Mouse (Mus musculus) fat pad, adult 2 months (tissue): ENCODE measurements around the gene Lsm2.

Source experiments
- DNase-seq: peaks from one replicate; pipeline ENCODE4 v3.0.0-alpha.2; 2011; ENCODE audit warnings: low read depth, low spot score; ENCODE audit errors: extremely low read depth

Lsm2 gene

DNA sequence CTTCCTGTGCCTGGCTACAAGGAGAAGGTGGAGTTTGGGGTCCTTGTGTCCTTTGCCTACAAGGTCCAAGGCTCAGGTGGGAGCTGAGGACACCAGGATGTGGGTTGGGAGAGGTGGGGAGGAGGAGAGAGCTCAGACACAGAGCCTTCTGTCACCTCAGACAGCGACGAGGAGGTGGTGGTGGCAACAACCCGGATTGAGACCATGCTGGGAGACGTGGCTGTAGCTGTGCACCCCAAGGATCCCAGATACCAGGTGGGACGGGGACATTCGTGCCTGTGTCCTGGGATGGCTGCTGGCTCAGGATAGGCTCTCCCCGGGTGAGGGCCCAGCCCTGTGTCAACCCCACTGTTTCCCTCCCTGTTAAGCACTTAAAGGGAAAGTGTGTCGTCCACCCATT is 29.8 kb downstream of the Lsm2 start:
- no peak for DNase-seq

DNA sequence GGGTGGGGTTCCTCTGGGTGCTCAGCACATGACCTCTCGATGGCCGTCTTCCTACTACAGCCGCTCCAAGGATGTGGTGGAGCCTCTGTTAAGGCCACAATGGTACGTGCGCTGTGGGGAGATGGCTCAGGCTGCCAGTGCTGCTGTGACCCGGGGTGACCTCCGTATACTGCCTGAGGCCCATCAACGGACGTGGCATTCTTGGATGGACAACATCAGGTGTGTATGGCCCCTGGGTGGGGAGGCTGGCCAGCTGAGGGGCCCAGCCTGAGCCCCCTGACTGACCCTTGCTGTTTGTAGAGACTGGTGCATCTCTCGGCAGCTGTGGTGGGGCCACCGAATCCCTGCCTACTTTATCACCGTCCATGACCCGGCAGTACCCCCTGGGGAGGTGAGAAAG is 30.8 kb downstream of the Lsm2 start:
- no peak for DNase-seq

DNA sequence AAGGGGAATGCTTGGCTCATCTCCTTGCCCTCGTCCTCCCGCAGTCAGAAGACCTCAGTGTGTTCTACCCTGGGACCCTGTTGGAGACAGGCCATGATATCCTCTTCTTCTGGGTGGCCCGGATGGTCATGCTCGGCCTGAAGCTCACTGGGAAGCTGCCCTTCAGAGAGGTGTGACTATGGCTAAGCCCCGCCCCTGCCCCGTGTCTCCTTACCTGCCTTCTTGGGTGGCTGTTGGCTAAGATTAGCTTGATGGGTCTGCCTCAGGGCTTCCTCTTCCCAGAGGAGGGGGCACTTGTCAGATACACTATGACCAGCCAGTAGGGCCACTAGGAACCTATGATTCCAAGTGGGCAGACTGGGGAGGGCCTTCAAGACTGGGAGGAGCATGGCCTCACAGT is 31.6 kb downstream of the Lsm2 start:
- DNase-seq: no peak

DNA sequence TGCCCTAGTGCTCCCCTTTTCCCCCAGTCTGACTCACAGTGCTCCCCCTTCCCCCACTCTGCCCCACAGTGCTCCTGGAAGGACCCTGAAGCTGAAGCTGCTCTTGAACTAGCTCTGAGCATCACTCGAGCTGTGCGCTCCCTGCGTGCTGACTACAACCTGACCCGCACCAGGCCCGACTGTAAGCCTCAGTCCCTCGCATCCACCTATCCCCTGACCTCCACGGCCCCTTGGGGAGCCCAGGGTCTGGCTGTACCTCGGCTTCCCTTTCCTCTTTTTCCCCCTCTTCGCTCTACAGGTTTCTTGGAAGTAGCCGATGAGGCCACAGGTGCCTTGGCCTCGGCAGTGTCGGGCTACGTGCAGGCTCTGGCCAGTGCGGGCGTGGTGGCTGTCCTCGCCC is 33.6 kb downstream of the Lsm2 start:
- no peak for DNase-seq

DNA sequence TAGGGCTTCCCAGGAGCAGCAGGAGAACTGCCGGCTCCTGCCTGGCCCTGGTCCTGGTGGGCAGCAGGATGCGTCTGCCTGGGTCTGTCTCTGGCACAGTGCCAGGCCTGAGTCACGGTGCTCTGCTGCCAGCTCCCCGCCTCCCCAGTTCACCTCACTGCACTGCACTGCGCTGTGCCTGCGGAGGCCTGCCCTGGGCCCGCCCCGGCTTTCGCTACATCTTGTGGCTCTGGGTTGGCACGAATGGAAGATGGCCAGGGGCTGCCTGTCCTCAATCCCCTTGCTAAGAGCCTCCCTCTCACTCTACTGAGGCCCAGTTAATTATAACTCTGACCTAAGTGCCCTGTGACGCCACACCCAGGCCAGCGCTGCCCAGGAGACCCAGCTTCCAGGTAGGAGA is 34.7 kb downstream of the Lsm2 start, which contains the start of gene Vwa7:
TSS of gene Vwa7 (plus strand) at position 204 of the 400 bp plus-strand sequence.
- no peak for DNase-seq

DNA sequence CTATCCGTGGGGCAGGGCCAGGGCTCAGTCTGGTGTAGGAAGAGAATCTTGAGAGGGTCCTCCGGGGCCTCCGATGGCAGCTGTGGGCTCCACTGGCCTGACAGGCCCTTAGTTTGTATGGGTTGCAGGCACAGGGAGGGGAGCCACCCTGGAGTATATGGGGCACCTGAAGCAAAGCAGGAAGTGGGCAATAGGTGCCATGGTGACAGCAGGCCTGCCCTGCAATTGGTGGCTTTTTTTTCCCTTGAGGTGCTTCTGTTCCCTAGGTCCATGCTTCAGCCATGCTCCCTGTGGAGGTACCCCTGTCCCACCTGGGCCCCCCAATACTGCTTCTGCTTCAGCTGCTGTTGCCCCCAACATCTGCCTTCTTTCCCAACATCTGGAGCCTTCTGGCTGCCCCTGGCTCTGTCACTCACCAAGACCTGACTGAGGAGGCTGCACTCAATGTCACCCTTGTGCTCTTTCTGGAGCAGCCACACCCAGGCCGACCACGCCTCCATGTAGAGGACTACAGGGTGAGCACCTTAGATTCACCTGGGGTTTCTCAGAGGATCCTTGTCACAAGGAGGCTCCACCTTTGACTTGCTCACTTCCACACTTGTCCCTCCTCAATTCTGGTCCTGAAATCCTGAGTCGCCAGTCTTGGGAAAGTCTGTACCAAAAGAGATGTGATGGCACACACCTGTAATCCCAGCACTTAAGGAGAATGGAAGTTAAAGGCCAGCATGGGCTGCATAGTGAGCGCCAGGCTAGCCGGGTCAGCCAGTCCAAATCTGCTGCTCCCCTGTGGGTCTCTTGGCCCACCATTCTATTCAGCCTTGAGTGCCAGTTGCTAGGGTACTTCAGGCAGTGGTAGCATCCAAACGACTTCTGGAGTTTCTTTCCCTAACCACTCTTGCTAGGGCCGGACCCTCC is 35.4 kb downstream of the Lsm2 start:
- no peak for DNase-seq

DNA sequence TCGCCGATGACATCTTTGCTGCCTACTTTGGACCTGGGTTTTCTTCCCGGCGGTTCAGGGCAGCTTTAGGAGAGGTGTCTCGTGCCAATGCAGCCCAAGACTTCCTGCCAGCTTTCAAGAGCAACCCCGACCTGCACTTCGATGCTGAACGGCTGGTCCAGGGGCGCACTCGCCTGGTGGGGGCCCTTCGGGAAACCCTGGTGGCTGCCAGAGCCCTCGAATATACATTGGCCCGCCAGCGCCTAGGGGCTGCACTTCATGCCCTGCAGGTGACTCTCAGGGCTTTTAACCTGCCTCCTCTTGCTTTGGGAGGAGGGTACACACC is 36.0 kb downstream of the Lsm2 start:
- DNase-seq: no peak

DNA sequence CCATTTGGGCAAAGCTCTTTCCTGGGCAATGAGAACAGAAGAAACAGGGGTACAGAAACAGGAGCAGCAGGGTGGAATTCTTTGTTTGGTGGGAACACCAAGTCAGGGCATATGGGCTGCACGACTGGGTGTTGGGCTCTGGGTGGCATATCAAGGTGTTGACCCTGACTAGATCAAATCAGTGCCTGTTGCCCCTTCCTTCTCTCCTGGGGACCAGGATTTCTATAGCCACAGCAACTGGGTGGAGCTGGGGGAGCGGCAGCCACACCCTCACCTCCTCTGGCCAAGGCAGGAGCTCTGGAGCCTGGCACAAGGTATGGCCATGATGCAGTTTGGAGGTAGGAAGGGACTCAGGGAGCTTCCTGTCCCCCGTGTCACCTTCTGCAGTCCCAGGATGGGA is 36.5 kb downstream of the Lsm2 start:
- DNase-seq: no peak

DNA sequence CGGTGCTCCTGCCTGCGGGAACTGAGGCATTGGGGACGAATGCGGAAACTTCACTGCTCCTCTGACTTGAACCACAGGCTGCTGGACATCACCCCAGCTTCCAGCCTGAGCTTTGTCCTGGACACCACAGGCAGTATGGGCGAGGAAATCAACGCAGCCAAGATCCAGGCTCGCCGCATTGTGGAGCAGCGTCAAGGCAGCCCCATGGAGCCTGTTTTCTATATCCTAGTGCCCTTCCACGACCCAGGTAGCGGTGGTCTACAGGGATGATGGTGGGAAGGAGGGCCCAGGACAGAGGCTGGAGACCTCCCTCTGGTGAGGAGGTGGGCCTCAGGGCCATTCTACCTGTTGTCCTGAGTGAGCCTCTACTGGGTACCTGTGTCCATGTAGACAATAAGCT is 38.2 kb downstream of the Lsm2 start:
- no peak for DNase-seq

DNA sequence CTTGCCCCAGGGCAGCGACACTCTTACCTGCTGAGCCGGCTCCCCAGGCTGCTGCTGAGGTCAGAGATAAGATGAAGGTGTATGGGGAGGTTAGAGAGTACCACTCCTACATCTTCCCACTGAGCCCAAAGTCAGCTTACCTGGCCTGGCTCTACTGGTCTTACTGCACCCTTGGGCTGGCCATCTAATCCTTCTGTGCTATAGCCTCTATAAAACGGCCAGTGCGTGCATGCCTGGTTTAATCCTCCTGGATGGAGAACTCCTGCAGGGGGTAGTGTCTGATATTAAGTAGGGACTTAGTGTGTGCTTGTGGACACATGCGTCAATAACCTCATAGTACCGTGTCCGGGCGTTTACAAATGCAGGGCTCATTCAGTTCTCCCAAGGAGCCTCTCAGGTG is 38.9 kb downstream of the Lsm2 start:
- peak; percentile 82 for DNase-seq

DNA sequence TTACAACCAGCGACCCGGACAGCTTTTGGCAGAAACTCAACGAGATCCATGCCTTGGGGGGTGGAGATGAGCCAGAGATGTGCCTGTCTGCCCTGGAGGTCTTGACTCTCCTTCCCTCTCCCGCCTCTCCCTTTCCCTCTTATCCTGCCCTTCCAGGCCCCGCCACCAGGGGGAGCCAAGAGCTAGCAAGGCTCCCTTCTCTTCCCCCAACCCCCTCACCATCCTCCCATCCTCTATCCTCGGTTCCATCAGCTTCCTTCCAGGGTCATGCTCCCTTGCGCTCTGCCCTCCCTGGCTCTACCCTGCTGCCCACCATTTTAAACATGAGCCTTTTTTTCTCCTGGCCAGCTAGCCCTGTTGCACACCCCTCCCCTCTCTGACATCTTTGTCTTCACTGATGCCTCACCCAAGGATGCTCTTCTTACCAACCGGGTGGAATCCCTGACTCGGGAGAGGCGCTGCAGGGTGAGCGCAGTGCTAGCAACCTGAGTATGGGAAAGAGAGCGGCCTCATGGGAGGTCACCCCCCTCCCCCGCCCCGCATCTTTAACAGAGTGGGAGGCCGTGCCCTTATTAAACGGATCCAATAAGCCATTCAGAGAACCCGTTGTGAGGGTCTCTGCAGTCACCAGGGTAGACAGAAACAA is 39.6 kb downstream of the Lsm2 start:
- no peak for DNase-seq

DNA sequence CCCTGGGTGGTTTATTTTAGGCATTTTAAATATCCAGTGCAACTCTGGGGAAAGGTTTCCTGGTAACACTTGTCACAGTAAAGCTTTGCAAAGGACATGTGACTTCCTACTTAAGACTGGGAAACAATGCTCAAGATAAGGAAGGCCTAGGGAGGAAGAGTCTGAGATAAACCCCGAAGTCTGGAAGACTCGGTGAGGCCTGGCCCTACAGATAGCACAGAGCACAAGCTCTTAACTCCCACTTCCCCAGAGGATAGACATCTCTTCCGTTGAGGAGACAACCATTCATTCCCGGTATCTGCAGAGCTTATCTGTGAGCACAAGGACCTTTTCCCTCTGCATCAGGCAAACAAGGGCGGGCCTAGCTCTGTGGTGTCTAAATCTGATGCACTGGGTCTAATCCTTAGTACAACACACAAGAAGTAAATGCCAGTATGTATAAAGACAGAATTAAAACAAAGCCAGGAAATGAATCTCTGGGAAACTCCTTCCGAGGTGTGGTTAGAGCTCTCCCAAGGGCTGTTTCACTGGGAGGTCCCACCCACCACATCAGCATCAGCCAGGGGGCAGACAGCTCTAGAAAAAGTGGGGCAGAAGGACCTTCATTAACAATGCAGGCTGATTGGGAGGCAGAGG is 40.3 kb downstream of the Lsm2 start:
- DNase-seq: no peak

DNA sequence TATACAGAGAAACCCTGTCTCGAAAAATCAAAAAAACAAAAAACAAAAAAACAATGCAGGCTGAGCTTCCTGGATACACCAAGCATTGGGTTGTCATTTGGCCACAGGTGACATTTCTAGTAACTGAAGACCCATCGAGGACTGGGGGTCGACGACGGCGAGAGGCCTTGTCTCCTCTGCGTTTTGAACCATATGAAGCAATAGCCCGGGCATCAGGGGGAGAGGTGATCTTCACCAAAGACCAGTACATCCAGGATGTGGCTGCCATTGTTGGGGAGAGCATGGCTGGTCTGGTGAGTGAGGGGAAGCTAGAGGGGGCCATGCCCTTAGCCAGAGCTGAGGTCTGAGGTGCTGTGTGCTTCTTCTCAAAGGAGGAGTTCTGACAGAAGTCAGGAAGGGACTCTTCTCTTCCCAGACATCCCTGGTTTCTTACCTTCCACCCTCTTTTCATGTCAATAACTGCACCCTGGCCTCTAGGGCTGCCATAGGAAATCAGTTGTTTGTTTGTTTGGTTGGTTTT is 40.9 kb downstream of the Lsm2 start:
- no peak for DNase-seq

DNA sequence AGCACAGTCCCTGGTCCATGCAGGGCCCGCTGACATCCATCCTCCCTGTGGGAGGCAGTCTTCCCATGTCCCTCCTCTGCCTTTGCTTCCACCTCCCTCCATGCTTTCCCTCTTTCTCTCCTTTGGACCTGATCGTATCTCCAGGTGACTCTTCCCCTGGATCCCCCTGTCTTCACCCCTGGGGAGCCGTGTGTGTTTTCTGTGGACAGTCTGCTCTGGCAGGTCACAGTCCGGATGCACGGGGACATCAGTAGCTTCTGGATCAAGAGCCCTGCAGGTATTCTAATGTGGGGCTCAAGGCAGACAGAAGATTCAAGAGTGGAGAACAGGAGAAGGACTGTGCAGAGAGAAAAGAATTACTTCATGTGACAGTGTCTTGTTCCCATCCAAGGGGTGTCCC is 41.6 kb downstream of the Lsm2 start:
- no peak for DNase-seq

DNA sequence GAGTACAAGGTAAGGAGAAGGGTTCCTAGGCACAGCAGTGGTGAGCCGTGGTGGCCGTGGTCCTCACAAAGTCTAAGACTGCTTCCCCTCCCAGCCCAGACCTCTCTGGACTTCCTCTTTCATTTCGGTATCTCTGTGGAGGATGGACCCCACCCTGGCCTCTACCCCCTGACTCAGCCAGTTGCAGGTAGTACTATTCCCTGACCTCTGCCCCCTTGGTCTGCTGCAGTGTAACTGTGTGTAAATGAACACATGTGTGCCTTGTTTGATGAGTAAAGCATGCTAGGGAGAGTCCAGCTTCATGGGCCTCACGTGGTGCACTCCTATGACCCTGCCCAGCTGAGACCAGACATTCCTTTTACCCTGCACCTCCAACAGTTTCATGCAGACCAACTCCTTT is 42.1 kb downstream of the Lsm2 start:
- no peak for DNase-seq

DNA sequence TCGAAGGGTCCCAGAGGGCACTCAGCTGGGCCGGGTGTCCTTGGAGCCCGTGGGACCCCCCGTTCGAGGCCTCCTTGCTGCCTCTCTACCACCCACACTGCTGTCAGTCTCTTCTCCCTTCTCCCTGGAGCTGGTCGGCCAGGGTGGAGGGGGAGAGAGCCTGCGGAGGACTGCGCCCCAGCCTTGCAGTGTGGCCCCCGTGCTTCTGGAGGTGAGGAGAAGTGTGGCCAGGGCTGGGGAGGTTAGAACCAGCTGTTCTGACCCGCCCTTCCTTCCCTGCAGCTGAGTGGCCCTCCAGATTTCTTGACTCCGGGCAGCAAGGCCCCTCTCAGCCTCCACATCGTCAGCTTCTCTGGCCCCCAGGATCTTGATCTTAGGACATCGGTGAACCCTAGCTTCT is 42.6 kb downstream of the Lsm2 start:
- no peak for DNase-seq

DNA sequence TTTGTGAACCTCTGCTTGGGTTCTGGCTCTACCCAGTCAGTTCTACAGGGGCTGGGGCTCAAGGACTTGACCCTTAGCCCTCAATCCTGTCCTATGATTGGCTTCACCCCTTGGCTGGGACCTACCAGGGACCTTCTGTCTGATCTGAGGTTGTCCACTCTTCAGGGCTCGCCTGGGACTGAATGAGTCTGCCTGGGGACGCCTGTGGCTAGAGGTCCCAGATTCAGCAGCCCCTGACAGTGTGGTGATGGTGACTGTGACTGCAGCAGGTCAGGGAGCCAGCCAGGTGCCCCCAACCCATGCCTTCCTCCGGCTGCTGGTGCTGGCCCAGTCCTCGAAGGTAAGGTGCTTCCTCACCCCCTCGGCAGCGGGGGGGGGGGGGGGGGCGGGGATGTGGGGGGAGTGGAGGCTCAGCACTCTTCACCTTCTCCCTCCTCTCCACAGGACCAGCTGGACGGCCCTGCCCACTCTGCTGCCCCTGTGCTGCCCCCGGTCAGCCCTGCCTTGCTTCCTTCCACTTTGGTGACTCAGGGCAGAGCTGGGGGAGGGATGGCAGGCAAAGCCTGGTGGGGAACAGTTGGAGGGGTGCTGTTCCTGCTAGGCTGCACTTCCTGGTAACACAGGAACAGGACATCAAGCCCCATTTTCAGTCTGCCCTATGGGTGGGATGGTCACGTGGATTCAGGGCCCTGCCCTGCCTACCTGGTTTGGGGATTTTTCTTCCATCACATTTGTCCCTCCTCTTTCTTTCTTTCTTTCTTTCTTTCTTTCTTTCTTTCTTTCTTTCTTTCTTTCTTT is 43.2 kb downstream of the Lsm2 start:
- DNase-seq: no peak

DNA sequence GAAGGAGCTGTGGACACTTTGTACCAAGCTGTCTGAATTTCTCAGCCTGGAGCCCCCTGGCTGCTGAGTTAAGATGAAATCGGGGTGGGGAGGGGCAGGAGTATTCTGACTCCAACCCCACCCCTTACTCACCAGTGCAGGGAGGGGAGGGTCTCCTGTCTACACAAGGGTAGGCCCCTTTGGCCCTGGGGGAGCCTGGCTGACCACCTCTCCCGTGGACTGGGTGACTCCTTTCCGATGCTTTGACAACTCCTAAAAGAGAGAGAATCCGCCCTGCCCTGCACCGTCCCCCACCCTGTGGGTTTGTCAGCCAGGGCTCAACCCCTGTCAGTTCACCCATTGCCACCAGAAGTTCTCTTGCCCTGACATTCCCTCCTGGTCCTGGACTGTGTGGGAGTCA is 44.5 kb downstream of the Lsm2 start:
- DNase-seq: no peak

DNA sequence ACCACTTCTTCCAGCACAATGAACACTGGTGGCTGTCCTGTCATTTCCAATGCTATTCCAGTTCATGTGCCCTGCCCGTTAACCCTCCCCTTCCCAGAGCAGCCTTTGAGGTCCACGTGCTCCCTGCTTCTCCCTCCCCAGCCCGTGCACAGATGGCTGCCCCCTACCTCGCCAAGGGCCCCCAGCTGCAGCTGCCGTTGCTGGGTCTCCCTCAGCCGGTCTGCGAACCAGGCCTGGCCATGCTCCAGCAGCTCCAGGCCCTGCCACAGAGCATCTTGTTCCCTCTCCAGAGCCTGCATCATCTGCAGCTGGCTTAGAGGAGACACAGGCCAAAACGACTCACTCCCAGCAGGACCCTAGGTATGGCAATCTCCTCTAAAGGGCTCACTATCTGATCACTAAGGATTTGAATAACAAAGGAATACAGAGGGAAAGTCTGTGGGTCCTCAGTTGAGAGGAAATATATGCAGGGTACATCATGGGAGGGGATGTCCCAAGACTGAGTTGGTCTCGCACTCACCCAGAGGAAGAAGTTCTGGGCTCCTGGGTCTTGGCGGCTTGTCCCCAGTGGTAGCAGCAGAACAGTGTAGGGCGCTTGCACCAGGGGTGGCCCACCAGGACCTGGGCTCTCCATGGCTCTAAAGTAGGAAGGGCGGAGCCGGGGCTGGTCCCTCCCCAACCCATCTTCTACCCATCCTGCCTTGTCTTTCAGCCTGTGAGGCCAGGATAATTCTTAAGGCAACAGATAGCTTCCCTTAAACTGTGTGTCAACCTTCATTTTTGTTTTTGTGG is 45.8 kb downstream of the Lsm2 start, which contains the start of gene Sapcd1:
TSS of gene Sapcd1 (minus strand) at position 740 of the 792 bp plus-strand sequence.
- no peak for DNase-seq

DNA sequence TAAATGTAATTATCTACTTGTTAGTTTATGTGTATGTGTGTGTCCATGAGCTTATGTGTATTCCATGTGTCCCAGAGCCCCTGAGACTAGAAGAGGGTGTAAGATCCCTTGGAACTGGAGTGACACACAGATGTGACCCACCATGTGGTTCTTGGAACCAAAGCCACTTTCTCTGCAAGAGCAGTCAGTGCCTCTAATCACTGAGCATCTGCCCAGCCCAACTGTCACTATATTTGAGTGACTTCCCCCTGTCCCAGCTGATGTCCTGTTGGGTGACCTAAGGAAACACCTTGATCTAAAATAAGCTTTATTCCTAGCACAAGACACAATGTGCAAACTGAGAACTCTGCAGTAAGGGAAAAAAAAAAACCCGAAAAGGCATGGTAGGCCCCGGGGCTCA is 46.7 kb downstream of the Lsm2 start:
- DNase-seq: no peak
